Mouse (Mus musculus): ENCODE measurements around the gene Klk1b1.

DNA sequence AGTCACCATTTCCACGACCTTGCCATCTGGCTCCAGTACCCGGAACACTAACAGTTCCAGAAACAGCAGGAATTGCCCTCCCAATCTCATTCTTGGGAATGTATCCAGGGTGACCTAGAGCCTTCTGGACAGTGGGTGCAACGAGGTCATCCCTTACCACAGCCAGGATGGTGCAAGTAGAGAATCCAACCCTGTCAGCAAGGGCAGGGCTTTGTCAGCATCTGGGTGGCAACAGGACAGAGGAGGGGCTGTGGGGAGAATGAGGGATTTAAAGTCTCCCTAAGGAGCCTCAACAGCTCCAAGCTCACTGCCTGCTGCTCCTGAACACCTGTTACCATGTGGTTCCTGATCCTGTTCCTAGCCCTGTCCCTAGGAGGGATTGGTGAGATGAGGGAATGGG lies at the start of gene Klk1b1:
- TF ChIP-seq CTCF (conservative IDR thresholded peaks at IDR 0.05; ENCODE audit: insufficient read depth, insufficient read length, low read depth, low read length) (no peak), POLR2A (IDR thresholded peaks at IDR 0.05; ENCODE audit: low read depth, low read length) (no peak)

All from kidney, adult 2 months (tissue).